Mouse (Mus musculus): Measurements from ENCODE around the gene Spon2. TPM values are rescaled to one million over a fixed set of nuclear protein-coding genes. Genes with fewer than 3 reads are reported as not detected.

The Spon2 gene
- total RNA-seq, 2 experiments from 2014 or later: 0.55 to 1.1 TPM

Other genes with a start within 250 kb of the Spon2 start
- 1,000 to 10,000 TPM; 1,147 to 1,287 TPM for gene Ywhah, start 199.6 kb downstream of the Spon2 start, total RNA-seq (2021)
- gene Slc5a1, start 114.2 kb downstream of the Spon2 start, total RNA-seq (2021): under 1 TPM in 1 of 2 experiments, not detected in 1; 0.13 TPM
- 100 to 1,000 TPM; 282 to 291 TPM for gene Ctbp1, start 56.5 kb upstream of the Spon2 start, total RNA-seq (2021)
- gene Maea, start 117.1 kb upstream of the Spon2 start, total RNA-seq (2021): 10 to 100 TPM; 81.9 to 87.6 TPM
- 1 to 10 TPM; 6.8 to 7.9 TPM for gene Uvssa, start 160.1 kb upstream of the Spon2 start, total RNA-seq (2021)
- gene Nkx1-1, start 215.5 kb upstream of the Spon2 start, total RNA-seq (2021): not detected